Mouse (Mus musculus): Measurements from ENCODE around the gene Lrrc74a. TPM values are rescaled to one million over a fixed set of nuclear protein-coding genes. Genes with fewer than 3 reads are reported as not detected.

Gene Lrrc74a
- polyA plus RNA-seq, 1 experiment: not detected

GRCm38 (mm10) chr12:86764060-86764459, 29.9 kb downstream of the Lrrc74a start:
- no peak overlapping the region for H3ac ChIP-seq (ENCODE audit: control insufficient read depth, insufficient read length)
- H3K36me3 ChIP-seq (ENCODE audit: control insufficient read depth, insufficient read depth): no peaks in the 10 kb centered on the region
- H3K79me2 ChIP-seq (ENCODE audit: control insufficient read depth, insufficient read depth): no peaks in the 10 kb centered on the region
- no peak overlapping the region for H3K4me3 ChIP-seq
- peaks cover 32% of the 10 kb centered on the region for H3K27me3 ChIP-seq (ENCODE audit: control insufficient read depth, insufficient read depth, insufficient read length)
- no peak overlapping the region for H3K4me2 ChIP-seq (ENCODE audit: low read depth)
- TF ChIP-seq POLR2AphosphoS2 (IDR thresholded peaks at IDR 0.05; ENCODE audit: insufficient read length, low read depth): no peak
- no peak for TF ChIP-seq USF1 (IDR thresholded peaks at IDR 0.05; ENCODE audit: low read depth)
- no peak for TF ChIP-seq POLR2A (IDR thresholded peaks at IDR 0.05; ENCODE audit: insufficient read length, low read depth)

- Histone ChIP-seq H3K79me2 (ENCODE audit: control insufficient read depth, insufficient read depth) (no peaks in the 10 kb centered on the region), H3K36me3 (ENCODE audit: control insufficient read depth, insufficient read depth) (no peaks in the 10 kb centered on the region)
Observed at GRCm38 (mm10) chr12:86766467-86766866, 32.3 kb downstream of the Lrrc74a start.

DNA sequence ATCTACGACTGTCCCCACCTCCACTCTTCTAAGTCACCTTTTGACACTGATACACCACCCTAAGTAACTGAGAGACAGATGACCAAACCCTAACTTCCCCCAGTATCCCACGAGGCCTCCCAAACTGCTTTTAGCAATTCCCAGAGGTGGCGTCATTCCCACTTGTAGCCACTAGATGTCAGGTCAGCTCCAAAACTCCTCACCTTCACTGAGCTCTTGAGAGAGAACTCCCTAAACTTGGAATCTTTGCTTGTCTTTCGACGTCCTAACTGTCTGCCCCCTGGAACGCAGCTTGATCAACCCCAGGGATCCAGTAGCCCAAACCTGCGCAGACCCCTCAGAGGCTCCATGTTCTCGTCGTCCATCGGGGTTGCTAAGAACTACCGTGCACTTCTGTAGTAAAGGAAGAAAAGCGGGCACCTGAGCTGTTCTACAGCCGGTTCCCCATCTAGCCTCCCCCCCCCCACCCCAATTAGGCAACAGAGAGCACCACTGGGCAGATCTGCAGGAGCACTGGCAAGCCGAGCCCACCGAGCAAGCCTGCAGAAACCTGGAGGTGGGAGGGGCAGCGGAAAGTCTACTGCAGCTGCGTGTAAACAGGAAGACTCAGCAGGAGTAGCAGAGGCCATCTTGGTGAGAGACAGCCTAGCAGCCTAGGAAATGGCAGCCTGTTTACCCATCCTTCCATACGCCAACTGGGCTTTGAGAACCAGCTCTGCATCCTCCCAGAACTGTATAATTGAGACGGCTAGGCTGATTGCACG, 33.9 kb downstream of the Lrrc74a start:
- H3K4me2 ChIP-seq (ENCODE audit: low read depth): no peak overlapping the region
- no peak overlapping the region for H3ac ChIP-seq (ENCODE audit: control insufficient read depth, insufficient read length)
- H3K36me3 ChIP-seq (ENCODE audit: control insufficient read depth, insufficient read depth): no peaks in the 10 kb centered on the region
- no peak overlapping the region for H3K4me3 ChIP-seq
- H3K27me3 ChIP-seq (ENCODE audit: control insufficient read depth, insufficient read depth, insufficient read length): no peaks in the 10 kb centered on the region
- H3K79me2 ChIP-seq (ENCODE audit: control insufficient read depth, insufficient read depth): no peaks in the 10 kb centered on the region
- TF ChIP-seq SRF (IDR thresholded peaks at IDR 0.05; ENCODE audit: control insufficient read depth, insufficient read length, low read depth) (no peak), POLR2AphosphoS2 (IDR thresholded peaks at IDR 0.05; ENCODE audit: insufficient read length, low read depth) (no peak), E2F4 (IDR thresholded peaks at IDR 0.05; ENCODE audit: insufficient read depth) (no peak), TCF3 (IDR thresholded peaks at IDR 0.05; ENCODE audit: insufficient read length, low read depth) (no peak), USF1 (IDR thresholded peaks at IDR 0.05; ENCODE audit: low read depth) (no peak), MYOG (IDR thresholded peaks at IDR 0.05; ENCODE audit: control insufficient read depth in 1 of 3, insufficient read depth in 1 of 3, insufficient read length in 2 of 3, low read depth in 2 of 3) (no peak), REST (IDR thresholded peaks at IDR 0.05; ENCODE audit: insufficient read depth, insufficient read length) (no peak), CEBPB (IDR thresholded peaks at IDR 0.05; ENCODE audit: insufficient read depth, poor library complexity, severe bottlenecking) (no peak), TCF12 (IDR thresholded peaks at IDR 0.05; ENCODE audit: insufficient read depth, poor library complexity, severe bottlenecking) (no peak), MYOD1 (IDR thresholded peaks at IDR 0.05; ENCODE audit: control insufficient read depth in 1 of 3, insufficient read length in 2 of 3, low read depth in 2 of 3) (no peak), MAX (IDR thresholded peaks at IDR 0.05; ENCODE audit: low read depth) (no peak), POLR2A (IDR thresholded peaks at IDR 0.05; ENCODE audit: insufficient read length, low read depth) (no peak)

More at GRCm38 (mm10) chr12:86766467-86766866, 32.3 kb downstream of the Lrrc74a start:
- Histone ChIP-seq H3K4me2 (ENCODE audit: low read depth) (no peak overlapping the region), H3K4me3 (no peak overlapping the region), H3ac (ENCODE audit: control insufficient read depth, insufficient read length) (no peak overlapping the region), H3K27me3 (ENCODE audit: control insufficient read depth, insufficient read depth, insufficient read length) (peaks cover 11% of the 10 kb centered on the region)
- TF ChIP-seq E2F4 (IDR thresholded peaks at IDR 0.05; ENCODE audit: insufficient read depth) (no peak), MYOD1 (IDR thresholded peaks at IDR 0.05; ENCODE audit: control insufficient read depth in 1 of 3, insufficient read length in 2 of 3, low read depth in 2 of 3) (no peak), CEBPB (IDR thresholded peaks at IDR 0.05; ENCODE audit: insufficient read depth, poor library complexity, severe bottlenecking) (no peak), TCF12 (IDR thresholded peaks at IDR 0.05; ENCODE audit: insufficient read depth, poor library complexity, severe bottlenecking) (no peak), SRF (IDR thresholded peaks at IDR 0.05; ENCODE audit: control insufficient read depth, insufficient read length, low read depth) (no peak), REST (IDR thresholded peaks at IDR 0.05; ENCODE audit: insufficient read depth, insufficient read length) (no peak), POLR2A (IDR thresholded peaks at IDR 0.05; ENCODE audit: insufficient read length, low read depth) (no peak), TCF3 (IDR thresholded peaks at IDR 0.05; ENCODE audit: insufficient read length, low read depth) (no peak), MYOG (IDR thresholded peaks at IDR 0.05; ENCODE audit: control insufficient read depth in 1 of 3, insufficient read depth in 1 of 3, insufficient read length in 2 of 3, low read depth in 2 of 3) (no peak), POLR2AphosphoS2 (IDR thresholded peaks at IDR 0.05; ENCODE audit: insufficient read length, low read depth) (no peak), MAX (IDR thresholded peaks at IDR 0.05; ENCODE audit: low read depth) (no peak), USF1 (IDR thresholded peaks at IDR 0.05; ENCODE audit: low read depth) (no peak)

DNA sequence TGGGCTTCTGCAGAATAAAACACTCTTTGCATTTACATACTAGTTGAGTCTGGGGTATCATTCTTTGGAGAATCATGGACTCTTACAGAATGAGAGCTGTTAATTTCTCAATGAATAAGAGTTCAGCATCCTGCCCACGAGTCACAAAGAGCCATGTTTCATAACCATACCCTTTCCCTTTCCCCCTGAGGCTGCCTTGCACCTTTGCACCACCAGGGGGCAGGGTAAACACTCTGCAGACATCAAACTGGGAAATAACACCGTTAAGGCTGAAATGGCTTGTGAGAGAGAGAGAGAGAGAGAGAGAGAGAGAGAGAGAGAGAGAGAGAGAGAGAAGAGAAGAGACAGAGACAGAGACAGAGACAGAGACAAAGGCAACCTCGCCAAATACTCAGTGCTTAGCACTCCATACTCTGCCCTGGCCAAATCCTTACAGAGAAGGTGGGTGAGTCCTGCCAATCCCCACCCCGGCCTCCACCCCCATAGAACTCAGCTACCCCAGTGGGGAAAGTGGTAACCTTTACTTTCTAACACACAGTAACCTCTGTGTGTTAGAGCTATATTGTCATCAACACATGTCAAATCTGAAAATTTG, 34.9 kb downstream of the Lrrc74a start:
- no peaks in the 10 kb centered on the region for H3K36me3 ChIP-seq (ENCODE audit: control insufficient read depth, insufficient read depth)
- TF ChIP-seq USF1 (IDR thresholded peaks at IDR 0.05; ENCODE audit: low read depth) (no peak), MAX (IDR thresholded peaks at IDR 0.05; ENCODE audit: low read depth) (no peak), REST (IDR thresholded peaks at IDR 0.05; ENCODE audit: insufficient read depth, insufficient read length) (no peak), POLR2A (IDR thresholded peaks at IDR 0.05; ENCODE audit: insufficient read length, low read depth) (no peak), MYOG (IDR thresholded peaks at IDR 0.05; ENCODE audit: control insufficient read depth in 1 of 3, insufficient read depth in 1 of 3, insufficient read length in 2 of 3, low read depth in 2 of 3) (no peak), TCF3 (IDR thresholded peaks at IDR 0.05; ENCODE audit: insufficient read length, low read depth) (no peak), SRF (IDR thresholded peaks at IDR 0.05; ENCODE audit: control insufficient read depth, insufficient read length, low read depth) (no peak), CEBPB (IDR thresholded peaks at IDR 0.05; ENCODE audit: insufficient read depth, poor library complexity, severe bottlenecking) (no peak), MYOD1 (IDR thresholded peaks at IDR 0.05; ENCODE audit: control insufficient read depth in 1 of 3, insufficient read length in 2 of 3, low read depth in 2 of 3) (no peak), TCF12 (IDR thresholded peaks at IDR 0.05; ENCODE audit: insufficient read depth, poor library complexity, severe bottlenecking) (no peak), POLR2AphosphoS2 (IDR thresholded peaks at IDR 0.05; ENCODE audit: insufficient read length, low read depth) (no peak), E2F4 (IDR thresholded peaks at IDR 0.05; ENCODE audit: insufficient read depth) (no peak)
- no peaks in the 10 kb centered on the region for H3K79me2 ChIP-seq (ENCODE audit: control insufficient read depth, insufficient read depth)
- H3K4me2 ChIP-seq (ENCODE audit: low read depth): no peak overlapping the region
- H3K27me3 ChIP-seq (ENCODE audit: control insufficient read depth, insufficient read depth, insufficient read length): no peaks in the 10 kb centered on the region
- H3ac ChIP-seq (ENCODE audit: control insufficient read depth, insufficient read length): no peak overlapping the region
- H3K4me3 ChIP-seq: no peak overlapping the region

Measured in myocyte (in vitro differentiated cells).